Mouse (Mus musculus) intestine, embryonic 14.5 days (tissue): ENCODE measurements around the gene Olfr1328. TPM values are rescaled to one million over a fixed set of nuclear protein-coding genes. Genes with fewer than 3 reads are reported as not detected.
"Not testable (repeated sequence)": the region's sequence is repeated elsewhere in the genome, so short reads cannot be mapped to it uniquely, and the experiment has no call there.

ENCODE experiments used
- ATAC-seq: fragments of 200-750 bp; cut with Nextera tagmentation; replicated peaks from 2 replicates; pipeline ENCODE4 v1.8.0; 2017; ENCODE audit warnings: low read depth, moderate number of reproducible peaks, moderate TSS enrichment, moderate library complexity; ENCODE audit not compliant: low FRiP score, low TSS enrichment
- DNase-seq: peaks from one replicate; pipeline ENCODE4 v3.0.0-alpha.2; 2018; ENCODE audit warnings: low spot score
- H3K27ac ChIP-seq: fragments of 300-500 bp; sonication (generic); 2 replicates; pipeline ENCODE4 v1.5.1; 2014; ENCODE audit warnings: low read depth, mild to moderate bottlenecking, control low read depth
- H3K27me3 ChIP-seq: fragments of 300-500 bp; sonication (generic); replicated peaks from 2 replicates; pipeline ENCODE4 v1.6.1; 2014; ENCODE audit warnings: low read length, control low read depth; ENCODE audit not compliant: control insufficient read depth, insufficient read depth
- H3K36me3 ChIP-seq: fragments of 300-500 bp; sonication (generic); 2 replicates; pipeline ENCODE4 v1.6.1; 2014; ENCODE audit warnings: low read length, control low read depth; ENCODE audit not compliant: control insufficient read depth, insufficient read depth
- H3K4me1 ChIP-seq: fragments of 300-500 bp; sonication (generic); replicated peaks from 2 replicates; pipeline ENCODE4 v1.6.1; 2014; ENCODE audit warnings: low read length, control low read depth, mixed read lengths; ENCODE audit not compliant: control insufficient read depth, insufficient read depth
- H3K4me2 ChIP-seq: fragments of 300-500 bp; sonication (generic); 2 replicates; pipeline ENCODE4 v1.6.1; 2014; ENCODE audit warnings: low read length
- H3K4me3 ChIP-seq: fragments of 300-500 bp; sonication (generic); 2 replicates; pipeline ENCODE4 v1.5.1; 2014; ENCODE audit warnings: low read depth, low read length, control low read depth, mixed read lengths
- H3K9ac ChIP-seq: fragments of 300-500 bp; sonication (generic); 2 replicates; pipeline ENCODE4 v1.6.1; 2014; ENCODE audit warnings: mild to moderate bottlenecking, low read length
- H3K9me3 ChIP-seq: fragments of 300-500 bp; sonication (generic); 2 replicates; pipeline ENCODE4 v1.6.1; 2016; ENCODE audit warnings: low read length, control low read depth; ENCODE audit not compliant: control insufficient read depth
- WGBS: fragments of 180-500 bp; shearing (Covaris S2); extraction: QIAGEN DNeasy Blood & Tissue Kit; methylation state at CpG from one replicate; pipeline ENCODE4 v1.1.7; 2014; 5-methylcytosine and 5-hydroxymethylcytosine counted together
- polyA plus RNA-seq: library from polyadenylated mRNA; unstranded; fragments of >200 nt; fragmentation: Nextera tagmentation; extraction: Ambion mirVana; gene quantifications from 2 replicates; pipeline ENCODE4 v1.2.1, GENCODE M21; 2014

Gene Olfr1328
- polyA plus RNA-seq: not detected in 2 replicates

DNA sequence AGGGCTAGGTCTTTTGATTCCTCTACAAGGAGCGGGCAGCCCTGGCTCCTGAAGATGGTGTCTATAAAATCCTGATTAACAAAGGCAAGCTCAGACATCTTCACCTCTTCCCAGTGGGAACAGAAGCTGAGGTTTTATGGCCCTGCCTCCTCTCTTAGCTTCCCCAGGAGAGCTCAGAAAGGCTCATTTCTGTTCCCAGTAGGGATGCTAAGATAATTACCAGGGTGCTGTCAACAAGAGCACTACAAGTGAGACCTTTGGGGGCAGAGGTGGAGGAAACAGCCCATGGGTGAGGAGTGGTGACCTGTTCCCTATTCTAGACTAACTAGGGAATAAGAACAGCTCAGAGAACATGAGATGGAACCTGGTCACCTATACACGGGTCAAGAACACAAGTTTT, at the start of gene Olfr1328:
Gene Olfr1328, minus strand, starts transcription at position 101 of the 400 bp plus-strand sequence.
- no peaks in the 10 kb centered on the region for H3K4me1 ChIP-seq

DNA sequence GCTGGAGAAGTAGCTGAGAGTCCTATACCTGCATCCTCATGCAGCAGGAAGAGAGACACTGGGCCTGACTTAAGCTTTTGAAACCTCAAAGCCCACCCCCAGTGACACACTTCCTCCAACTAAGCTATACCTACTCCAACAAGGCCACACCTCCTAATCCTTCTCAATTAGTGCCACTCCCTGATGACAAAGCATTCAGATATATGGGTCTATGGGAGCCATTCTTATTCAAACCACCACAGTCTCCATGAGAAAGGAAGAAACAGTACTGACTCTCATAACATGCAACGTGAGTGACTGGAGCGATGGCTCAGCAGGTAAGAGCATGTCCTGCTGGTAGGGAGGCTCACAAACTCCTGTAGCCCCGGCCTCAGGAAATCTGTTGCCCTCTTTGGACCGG, 46.9 kb upstream of the Olfr1328 start:
- Histone ChIP-seq H3K4me1 (no peaks in the 10 kb centered on the region), H3K9me3 (no peaks in the 10 kb centered on the region), H3K4me2 (no peak overlapping the region), H3K9ac (no peak overlapping the region), H3K4me3 (no peak overlapping the region), H3K36me3 (no peaks in the 10 kb centered on the region), H3K27me3 (no peaks in the 10 kb centered on the region), H3K27ac (no peak overlapping the region)
- WGBS: 90% methylated on average over 4 of the region's 4 CpGs
- DNase-seq (no peak), ATAC-seq (no peak)

More for the DNA sequence above, at the start of gene Olfr1328:
- Histone ChIP-seq H3K4me3 (no peak within 1 kb of the TSS), H3K27ac (no peak within 1 kb of the TSS), H3K9ac (no peak within 1 kb of the TSS), H3K27me3 (no peaks in the 10 kb centered on the region), H3K9me3 (no peaks in the 10 kb centered on the region), H3K4me2 (no peak within 1 kb of the TSS), H3K36me3 (no peaks in the 10 kb centered on the region)
- no peak for ATAC-seq
- no peak for DNase-seq
- WGBS: 69% methylated on average over 2 of the region's 2 CpGs

- WGBS: 78% methylated on average over 2 of the region's 2 CpGs
- ATAC-seq: no peak
- H3K4me1 ChIP-seq: no peaks in the 10 kb centered on the region
- H3K9ac ChIP-seq: no peak overlapping the region
- no peak overlapping the region for H3K4me3 ChIP-seq
- no peaks in the 10 kb centered on the region for H3K36me3 ChIP-seq
- H3K27me3 ChIP-seq: no peaks in the 10 kb centered on the region
- H3K4me2 ChIP-seq: no peak overlapping the region
- no peaks in the 10 kb centered on the region for H3K9me3 ChIP-seq
- no peak overlapping the region for H3K27ac ChIP-seq
- DNase-seq: no peak
Measured at GRCm38 (mm10) chr4:118973281-118973680, 34.9 kb upstream of the Olfr1328 start.

DNA sequence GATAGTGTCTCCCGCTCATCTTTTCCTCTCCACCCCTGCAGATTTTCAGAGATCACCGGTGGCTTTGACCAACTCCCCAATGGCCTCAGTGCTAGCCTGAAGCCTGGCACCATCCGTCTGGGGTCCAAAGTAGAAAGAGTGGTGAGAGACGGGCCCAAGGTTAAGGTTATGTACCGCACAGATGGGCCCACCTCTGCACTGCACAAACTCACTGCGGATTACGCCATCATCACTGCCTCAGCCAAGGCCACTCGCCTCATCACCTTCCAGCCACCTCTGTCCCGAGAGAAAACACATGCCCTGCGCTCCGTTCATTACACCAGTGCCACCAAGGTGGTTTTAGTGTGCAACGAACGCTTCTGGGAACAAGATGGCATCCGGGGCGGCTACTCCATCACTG, 29.3 kb upstream of the Olfr1328 start:
- no peaks in the 10 kb centered on the region for H3K4me1 ChIP-seq
- DNase-seq (no peak), ATAC-seq (no peak)
- no peaks in the 10 kb centered on the region for H3K27me3 ChIP-seq
- no peak overlapping the region for H3K4me3 ChIP-seq
- H3K27ac ChIP-seq: no peak overlapping the region
- no peak overlapping the region for H3K4me2 ChIP-seq
- H3K9ac ChIP-seq: no peak overlapping the region
- no peaks in the 10 kb centered on the region for H3K9me3 ChIP-seq
- no peaks in the 10 kb centered on the region for H3K36me3 ChIP-seq
- 90% methylated on average over 15 of the region's 15 CpGs for WGBS

DNA sequence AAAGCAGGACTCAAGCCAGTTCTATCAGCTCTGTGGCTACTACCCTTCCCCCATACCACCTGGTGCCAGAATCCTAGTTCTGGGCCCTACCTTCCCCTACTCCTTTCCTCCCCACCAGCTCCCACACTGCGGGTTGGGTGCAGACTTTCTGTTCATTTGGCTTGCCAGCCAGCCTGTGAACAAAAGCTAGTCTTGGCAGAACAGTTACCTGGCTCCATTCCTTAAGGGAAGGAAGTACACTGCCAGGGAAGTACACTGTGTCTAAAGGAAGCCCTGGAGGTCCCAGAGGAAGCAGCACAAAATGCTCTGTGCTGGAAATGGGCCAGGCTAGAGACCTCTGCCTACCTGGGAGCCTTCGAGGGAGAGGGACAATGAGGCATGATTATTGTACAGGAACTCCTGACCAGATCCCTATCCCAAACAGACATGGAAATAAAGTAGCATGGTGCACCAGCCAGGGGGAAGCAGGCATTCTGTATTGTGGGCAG, 22.8 kb upstream of the Olfr1328 start, which contains the start of gene Lao1:
Gene Lao1, plus strand, starts transcription at position 438 of the 488 bp plus-strand sequence.
- DNase-seq: no peak

DNA sequence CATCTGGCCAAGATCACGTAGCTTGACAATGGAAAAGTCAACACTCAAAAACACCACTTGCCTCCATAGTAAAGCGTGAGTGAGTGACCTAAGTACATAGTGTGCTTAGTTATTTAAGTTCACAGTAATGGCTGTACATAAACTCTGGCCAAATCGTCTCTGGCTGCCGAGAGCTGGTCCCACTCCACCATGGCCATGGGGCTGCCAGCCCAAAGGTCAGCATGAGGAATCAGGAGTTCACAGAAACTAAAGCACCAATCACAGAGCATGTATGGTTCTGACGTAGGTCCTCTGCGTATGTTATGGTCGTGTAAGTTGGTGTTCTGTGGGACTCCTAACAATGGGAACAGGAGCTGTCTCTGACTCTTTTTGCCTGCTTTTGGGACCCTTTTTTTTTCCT, 20.4 kb upstream of the Olfr1328 start:
- Histone ChIP-seq H3K27ac (no peak overlapping the region), H3K36me3 (no peaks in the 10 kb centered on the region), H3K9me3 (no peaks in the 10 kb centered on the region), H3K27me3 (no peaks in the 10 kb centered on the region), H3K9ac (no peak overlapping the region), H3K4me2 (no peak overlapping the region), H3K4me3 (no peak overlapping the region), H3K4me1 (no peaks in the 10 kb centered on the region)
- WGBS: 80% methylated on average over 7 of the region's 7 CpGs
- DNase-seq: no peak
- ATAC-seq: no peak

More for the DNA sequence above, 22.8 kb upstream of the Olfr1328 start, which contains the start of gene Lao1:
- no peak within 1 kb of the TSS for H3K27ac ChIP-seq
- WGBS: 74% methylated on average over 2 of the region's 2 CpGs
- H3K4me2 ChIP-seq: no peak within 1 kb of the TSS
- no peak within 1 kb of the TSS for H3K9ac ChIP-seq
- no peaks in the 10 kb centered on the region for H3K4me1 ChIP-seq
- ATAC-seq: no peak
- H3K9me3 ChIP-seq: no peaks in the 10 kb centered on the region
- H3K4me3 ChIP-seq: no peak within 1 kb of the TSS
- no peaks in the 10 kb centered on the region for H3K27me3 ChIP-seq
- no peaks in the 10 kb centered on the region for H3K36me3 ChIP-seq

DNA sequence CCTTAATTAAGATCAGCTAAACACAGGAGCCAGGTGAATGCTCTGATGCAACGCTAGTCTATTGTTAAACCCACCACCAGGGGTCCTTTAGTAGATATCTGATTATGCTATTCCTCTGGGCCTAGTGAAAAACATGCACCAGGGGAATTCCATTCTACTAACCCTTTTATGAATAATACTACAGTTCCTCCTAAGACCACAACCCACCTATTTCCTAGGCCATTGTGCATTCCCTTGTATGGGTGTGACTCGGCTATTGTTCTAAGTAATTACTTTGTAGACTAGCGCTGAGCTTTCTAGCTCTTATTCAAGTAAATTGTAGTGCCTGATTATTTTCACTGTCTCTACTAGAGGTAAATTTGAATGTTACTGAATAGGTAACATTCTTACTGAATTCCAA, 7.1 kb downstream of the Olfr1328 start:
- not testable (repeated sequence) for H3K27ac ChIP-seq, DNase-seq, H3K4me2 ChIP-seq, H3K36me3 ChIP-seq, H3K9ac ChIP-seq, H3K9me3 ChIP-seq, H3K4me3 ChIP-seq, H3K4me1 ChIP-seq, ATAC-seq, H3K27me3 ChIP-seq
- 87% methylated on average over 3 of the region's 3 CpGs for WGBS

DNA sequence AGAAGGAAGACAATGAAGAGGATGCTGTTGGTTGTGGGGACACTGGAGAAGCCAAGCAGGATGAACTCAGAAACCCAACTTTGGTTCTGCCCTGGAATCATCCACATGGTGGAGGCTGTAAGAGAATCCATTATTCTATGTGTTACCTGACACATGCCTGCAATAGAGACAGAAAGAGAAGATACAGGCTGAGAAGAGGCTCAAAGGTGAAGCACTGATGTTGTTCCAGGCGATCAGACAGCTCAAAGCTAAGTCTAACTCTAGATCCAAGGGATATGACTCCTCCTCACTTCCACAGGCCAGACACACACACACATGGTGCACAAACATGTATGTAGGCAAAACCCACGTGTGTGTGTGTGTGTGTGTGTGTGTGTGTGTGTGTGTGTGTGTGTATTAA, 21.0 kb downstream of the Olfr1328 start, which contains the start of gene Olfr1329:
Gene Olfr1329, minus strand, starts transcription at position 101 of the 400 bp plus-strand sequence.
- H3K36me3 ChIP-seq, H3K9me3 ChIP-seq, H3K27me3 ChIP-seq, H3K4me1 ChIP-seq, H3K4me3 ChIP-seq, ATAC-seq, H3K9ac ChIP-seq, DNase-seq, H3K4me2 ChIP-seq, H3K27ac ChIP-seq: not testable (repeated sequence)
- 50% methylated on average over 2 of the region's 2 CpGs for WGBS

- Histone ChIP-seq H3K4me1 (no peaks in the 10 kb centered on the region), H3K9ac (no peak overlapping the region), H3K27ac (no peak overlapping the region), H3K36me3 (no peaks in the 10 kb centered on the region), H3K27me3 (no peaks in the 10 kb centered on the region), H3K4me3 (no peak overlapping the region), H3K9me3 (no peaks in the 10 kb centered on the region), H3K4me2 (no peak overlapping the region)
- DNase-seq (no peak), ATAC-seq (no peak)
- WGBS: 66% methylated on average over 2 of the region's 2 CpGs
Measured at GRCm38 (mm10) chr4:118901981-118902380, 36.4 kb downstream of the Olfr1328 start.
